Mouse (Mus musculus) forebrain, embryonic 12.5 days (tissue): ENCODE results near the gene Pwwp2b. TPM values are rescaled to one million over a fixed set of nuclear protein-coding genes. Genes with fewer than 3 reads are reported as not detected.

Experiments
- ATAC-seq: fragments of 200-750 bp; cut with Nextera tagmentation; 2 replicates; pipeline ENCODE4 v1.8.0; 2017; ENCODE audit warnings: moderate TSS enrichment; ENCODE audit not compliant: low FRiP score
- H3K27ac ChIP-seq: fragments of 300-500 bp; sonication (generic); 2 replicates; pipeline ENCODE4 v1.5.1; 2016; ENCODE audit warnings: mild to moderate bottlenecking
- H3K27me3 ChIP-seq: fragments of 300-500 bp; sonication (generic); 2 replicates; pipeline ENCODE4 v1.6.1; 2016; ENCODE audit warnings: mild to moderate bottlenecking
- H3K36me3 ChIP-seq: fragments of 300-500 bp; sonication (generic); replicated peaks from 2 replicates; pipeline ENCODE4 v1.6.1; 2016; ENCODE audit warnings: mild to moderate bottlenecking
- H3K4me1 ChIP-seq: fragments of 300-500 bp; sonication (generic); 2 replicates; pipeline ENCODE4 v1.6.1; 2016
- H3K4me2 ChIP-seq: fragments of 300-500 bp; sonication (generic); 2 replicates; pipeline ENCODE4 v1.6.1; 2016; ENCODE audit warnings: mild to moderate bottlenecking, moderate library complexity
- H3K4me3 ChIP-seq: fragments of 300-500 bp; sonication (generic); replicated peaks from 2 replicates; pipeline ENCODE4 v1.5.1; 2016; ENCODE audit warnings: mild to moderate bottlenecking
- H3K9ac ChIP-seq: fragments of 300-500 bp; sonication (generic); 2 replicates; pipeline ENCODE4 v1.6.1; 2016; ENCODE audit warnings: mild to moderate bottlenecking
- H3K9me3 ChIP-seq: fragments of 300-500 bp; sonication (generic); 2 replicates; pipeline ENCODE4 v1.6.1; 2016
- WGBS: fragments of 180-500 bp; shearing (Covaris S2); methylation state at CpG from one replicate; pipeline ENCODE4 v1.1.7; 2016; 5-methylcytosine and 5-hydroxymethylcytosine counted together
- polyA plus RNA-seq: library from polyadenylated mRNA; unstranded; fragments of >200 nt; fragmentation: Nextera tagmentation; extraction: Ambion mirVana; gene quantifications from 2 replicates; pipeline ENCODE4 v1.2.1, GENCODE M21; 2016

Gene Pwwp2b
- polyA plus RNA-seq, 1 experiment from 2014 or later: 4.0 TPM

GRCm38 (mm10) chr7:139215946-139216345, 32.3 kb upstream of the Pwwp2b start:
- Histone ChIP-seq H3K36me3 (no peaks in the 10 kb centered on the region), H3K4me3 (no peak overlapping the region), H3K9me3 (no peaks in the 10 kb centered on the region), H3K27me3 (no peaks in the 10 kb centered on the region), H3K27ac (no peak overlapping the region), H3K4me2 (no peak overlapping the region), H3K9ac (no peak overlapping the region), H3K4me1 (peaks cover 13% of the 10 kb centered on the region)
- WGBS: 93% methylated on average over 7 of the region's 7 CpGs
- no peak for ATAC-seq

GRCm38 (mm10) chr7:139216464-139216863, 31.8 kb upstream of the Pwwp2b start:
- Histone ChIP-seq H3K4me2 (no peak overlapping the region), H3K27me3 (no peaks in the 10 kb centered on the region), H3K9me3 (no peaks in the 10 kb centered on the region), H3K4me1 (peaks cover 13% of the 10 kb centered on the region), H3K9ac (no peak overlapping the region), H3K36me3 (no peaks in the 10 kb centered on the region), H3K4me3 (no peak overlapping the region), H3K27ac (no peak overlapping the region)
- WGBS: 90% methylated on average over 9 of the region's 9 CpGs
- ATAC-seq: no peak

- no peak for ATAC-seq
- H3K4me1 ChIP-seq: peaks cover 14% of the 10 kb centered on the region
Observed at GRCm38 (mm10) chr7:139217046-139217445, 31.2 kb upstream of the Pwwp2b start.

GRCm38 (mm10) chr7:139218641-139219415, 29.5 kb upstream of the Pwwp2b start:
- no peaks in the 10 kb centered on the region for H3K36me3 ChIP-seq
- no peak overlapping the region for H3K4me2 ChIP-seq
- H3K9ac ChIP-seq: no peak overlapping the region
- H3K27me3 ChIP-seq: no peaks in the 10 kb centered on the region
- ATAC-seq: no peak
- H3K27ac ChIP-seq: no peak overlapping the region
- H3K4me1 ChIP-seq: peaks cover 4% of the 10 kb centered on the region; the same call in 1 of the 2 replicates
- WGBS: 81% methylated on average over 6 of the region's 6 CpGs
- H3K9me3 ChIP-seq: no peaks in the 10 kb centered on the region
- no peak overlapping the region for H3K4me3 ChIP-seq

More at GRCm38 (mm10) chr7:139217046-139217445, 31.2 kb upstream of the Pwwp2b start:
- Histone ChIP-seq H3K4me3 (no peak overlapping the region), H3K27ac (no peak overlapping the region), H3K9me3 (no peaks in the 10 kb centered on the region), H3K27me3 (no peaks in the 10 kb centered on the region), H3K9ac (no peak overlapping the region), H3K4me2 (no peak overlapping the region), H3K36me3 (no peaks in the 10 kb centered on the region)
- 86% methylated on average over 7 of the region's 7 CpGs for WGBS

- 84% methylated on average over 5 of the region's 5 CpGs for WGBS
- Histone ChIP-seq H3K27ac (no peak overlapping the region), H3K9ac (no peak overlapping the region), H3K36me3 (no peaks in the 10 kb centered on the region), H3K27me3 (no peaks in the 10 kb centered on the region), H3K4me3 (no peak overlapping the region), H3K4me2 (no peak overlapping the region), H3K4me1 (0 out of 2 replicates have a peak, but pooled peaks cover 3% of the 10 kb centered on the region), H3K9me3 (no peaks in the 10 kb centered on the region)
- ATAC-seq: no peak
Observed at GRCm38 (mm10) chr7:139219486-139219885, 28.8 kb upstream of the Pwwp2b start.

GRCm38 (mm10) chr7:139220303-139220702, 28.0 kb upstream of the Pwwp2b start:
- H3K36me3 ChIP-seq: no peaks in the 10 kb centered on the region
- no peak overlapping the region for H3K4me2 ChIP-seq
- 41% methylated on average over 2 of the region's 2 CpGs for WGBS
- ATAC-seq: no peak
- no peaks in the 10 kb centered on the region for H3K27me3 ChIP-seq
- no peaks in the 10 kb centered on the region for H3K9me3 ChIP-seq
- no peak overlapping the region for H3K4me3 ChIP-seq
- no peak overlapping the region for H3K27ac ChIP-seq
- 0 out of 2 replicates have a peak, but pooled peaks cover 3% of the 10 kb centered on the region for H3K4me1 ChIP-seq
- H3K9ac ChIP-seq: no peak overlapping the region

- whole genome bisulfite sequencing: 89% methylated on average over 5 of the region's 5 CpGs
- Histone ChIP-seq H3K27me3 (no peaks in the 10 kb centered on the region), H3K4me2 (no peak overlapping the region), H3K27ac (no peak overlapping the region), H3K9me3 (no peaks in the 10 kb centered on the region), H3K4me3 (no peak overlapping the region), H3K36me3 (no peaks in the 10 kb centered on the region), H3K9ac (no peak overlapping the region), H3K4me1 (0 out of 2 replicates have a peak, but pooled peaks cover 3% of the 10 kb centered on the region)
- ATAC-seq: no peak
Observed at GRCm38 (mm10) chr7:139221072-139221471, 27.2 kb upstream of the Pwwp2b start.

- 0 out of 2 replicates have a peak, but pooled peaks cover 3% of the 10 kb centered on the region for H3K4me1 ChIP-seq
- no peak overlapping the region for H3K4me2 ChIP-seq
- H3K27ac ChIP-seq: no peak overlapping the region
- no peaks in the 10 kb centered on the region for H3K27me3 ChIP-seq
- H3K4me3 ChIP-seq: no peak overlapping the region
- no peak overlapping the region for H3K9ac ChIP-seq
- H3K9me3 ChIP-seq: no peaks in the 10 kb centered on the region
- ATAC-seq: no peak
- no peaks in the 10 kb centered on the region for H3K36me3 ChIP-seq
- WGBS: 36% methylated on average over 2 of the region's 2 CpGs
Observed at GRCm38 (mm10) chr7:139221856-139222255, 26.4 kb upstream of the Pwwp2b start.

GRCm38 (mm10) chr7:139222341-139222740, 25.9 kb upstream of the Pwwp2b start:
- no peak overlapping the region for H3K27ac ChIP-seq
- H3K9me3 ChIP-seq: no peaks in the 10 kb centered on the region
- H3K9ac ChIP-seq: no peak overlapping the region
- H3K27me3 ChIP-seq: no peaks in the 10 kb centered on the region
- H3K4me2 ChIP-seq: no peak overlapping the region
- H3K4me1 ChIP-seq: 0 out of 2 replicates have a peak, but pooled peaks cover 3% of the 10 kb centered on the region
- no peak for ATAC-seq
- H3K36me3 ChIP-seq: no peaks in the 10 kb centered on the region
- WGBS: 72% methylated on average over 4 of the region's 4 CpGs
- H3K4me3 ChIP-seq: no peak overlapping the region

GRCm38 (mm10) chr7:139224070-139224469, 24.2 kb upstream of the Pwwp2b start:
- no peak overlapping the region for H3K4me3 ChIP-seq
- no peak overlapping the region for H3K4me2 ChIP-seq
- no peak overlapping the region for H3K27ac ChIP-seq
- no peaks in the 10 kb centered on the region for H3K9me3 ChIP-seq
- no peaks in the 10 kb centered on the region for H3K27me3 ChIP-seq
- 85% methylated on average over 1 of the region's 1 CpGs for WGBS
- H3K36me3 ChIP-seq: no peaks in the 10 kb centered on the region
- H3K4me1 ChIP-seq: 0 out of 2 replicates have a peak, but pooled peaks cover 3% of the 10 kb centered on the region
- ATAC-seq: no peak
- no peak overlapping the region for H3K9ac ChIP-seq

- Histone ChIP-seq H3K27ac (no peak overlapping the region), H3K9me3 (no peaks in the 10 kb centered on the region), H3K9ac (no peak overlapping the region), H3K4me1 (0 out of 2 replicates have a peak, but pooled peaks cover 3% of the 10 kb centered on the region), H3K4me2 (no peak overlapping the region), H3K27me3 (no peaks in the 10 kb centered on the region), H3K36me3 (no peaks in the 10 kb centered on the region), H3K4me3 (no peak overlapping the region)
- 77% methylated on average over 8 of the region's 8 CpGs for WGBS
- no peak for ATAC-seq
Observed at GRCm38 (mm10) chr7:139224725-139225124, 23.6 kb upstream of the Pwwp2b start.

- H3K4me1 ChIP-seq: 0 out of 2 replicates have a peak, but pooled peaks cover 3% of the 10 kb centered on the region
- no peak overlapping the region for H3K9ac ChIP-seq
- ATAC-seq: no peak
- H3K36me3 ChIP-seq: no peaks in the 10 kb centered on the region
- no peak overlapping the region for H3K4me2 ChIP-seq
- WGBS: 88% methylated on average over 7 of the region's 7 CpGs
- H3K27ac ChIP-seq: no peak overlapping the region
- H3K9me3 ChIP-seq: no peaks in the 10 kb centered on the region
- no peaks in the 10 kb centered on the region for H3K27me3 ChIP-seq
- H3K4me3 ChIP-seq: no peak overlapping the region
Observed at GRCm38 (mm10) chr7:139226416-139226815, 21.9 kb upstream of the Pwwp2b start.
